Mouse (Mus musculus) c-Kit-positive CD71-negative TER-119-negative erythroid progenitor cells, embryonic 14.5 days (primary cell): ENCODE measurements at regions not wholly inside any gene's neighbourhood (a gene's known extent, or its start where the extent isn't known, plus 50 kb on each side); places are given as distances from the start of the nearest gene placed in this dataset.

Source experiments
- DNase-seq: peaks from one replicate; pipeline ENCODE4 v3.0.0-alpha.2; 2013; ENCODE audit warnings: low read depth

GRCm38 (mm10) chr15:36888351-36889069, 119.1 kb downstream of the Zfp706 start:
- DNase-seq, result no peak

DNA sequence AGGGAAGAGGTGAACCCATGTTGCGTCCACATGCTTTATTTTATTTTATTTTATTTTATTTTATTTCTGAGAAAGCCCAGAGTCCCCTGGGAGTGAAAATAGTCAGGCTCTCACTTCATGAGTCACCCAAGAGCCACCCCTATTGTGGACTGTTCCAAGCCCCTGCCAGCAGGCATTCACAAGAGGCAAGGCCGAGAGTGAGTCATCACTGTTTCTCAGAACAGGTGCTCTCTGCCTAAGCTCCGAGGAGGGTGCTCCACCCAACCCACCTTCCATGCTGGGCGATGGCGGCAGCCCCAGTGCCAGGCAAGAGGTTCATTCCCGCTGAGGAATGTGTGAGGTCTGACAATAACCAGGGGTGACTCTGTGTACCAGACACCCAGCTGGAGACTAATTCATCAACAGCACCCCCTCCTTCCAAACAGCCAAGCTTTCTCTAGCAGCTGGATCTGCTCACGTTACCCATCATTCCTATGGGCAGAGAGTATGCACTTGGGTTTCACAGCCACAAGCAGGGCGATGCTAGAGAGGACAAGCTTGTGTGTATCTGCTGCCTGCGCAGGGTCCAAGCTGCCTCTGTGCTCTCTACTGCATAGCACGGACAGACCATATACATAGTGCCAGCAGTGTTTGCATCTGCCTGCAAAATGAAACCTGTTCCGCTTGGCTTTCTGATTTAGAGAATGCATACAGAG, 122.8 kb downstream of the Zfp706 start:
- no peak for DNase-seq

DNA sequence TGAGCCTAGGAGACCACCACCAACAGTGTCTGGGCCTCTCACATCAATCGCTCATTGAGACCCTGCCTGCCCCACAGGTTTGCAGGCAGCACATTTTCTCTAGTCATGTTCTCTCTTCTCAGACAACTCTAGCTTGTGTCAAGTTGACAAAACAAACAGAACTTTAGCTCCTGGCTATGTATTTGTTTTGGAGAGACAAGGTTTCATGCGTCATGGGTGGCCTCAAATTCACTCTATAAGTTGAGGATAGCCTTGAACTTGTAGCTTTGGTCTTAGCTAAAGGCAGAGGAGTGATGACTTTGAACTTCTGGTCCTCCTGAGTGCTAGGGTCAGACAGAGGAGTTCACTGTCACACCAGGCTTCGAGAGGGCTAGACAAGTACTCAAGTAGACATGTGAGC, 123.5 kb downstream of the Zfp706 start:
- no peak for DNase-seq

DNA sequence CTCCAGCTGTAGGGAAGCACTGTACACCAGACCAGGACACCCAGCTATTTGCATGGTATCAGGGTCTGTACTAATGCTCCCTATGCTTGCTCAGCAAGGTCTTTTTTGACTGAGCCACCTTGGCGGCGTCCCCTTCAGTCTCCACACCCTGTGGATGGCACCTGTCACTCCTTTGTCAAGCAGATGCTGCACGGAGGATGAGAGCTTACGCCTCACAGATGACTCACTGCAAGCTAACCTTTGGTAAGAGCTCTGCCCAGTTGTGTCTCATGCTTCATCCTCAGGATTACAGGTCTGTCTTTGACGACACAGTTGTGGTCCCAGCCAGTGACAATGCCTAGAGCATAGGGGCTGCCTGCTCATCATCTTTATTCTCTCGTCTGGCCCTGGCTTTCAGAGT, 124.4 kb downstream of the Zfp706 start:
- DNase-seq, result no peak

DNA sequence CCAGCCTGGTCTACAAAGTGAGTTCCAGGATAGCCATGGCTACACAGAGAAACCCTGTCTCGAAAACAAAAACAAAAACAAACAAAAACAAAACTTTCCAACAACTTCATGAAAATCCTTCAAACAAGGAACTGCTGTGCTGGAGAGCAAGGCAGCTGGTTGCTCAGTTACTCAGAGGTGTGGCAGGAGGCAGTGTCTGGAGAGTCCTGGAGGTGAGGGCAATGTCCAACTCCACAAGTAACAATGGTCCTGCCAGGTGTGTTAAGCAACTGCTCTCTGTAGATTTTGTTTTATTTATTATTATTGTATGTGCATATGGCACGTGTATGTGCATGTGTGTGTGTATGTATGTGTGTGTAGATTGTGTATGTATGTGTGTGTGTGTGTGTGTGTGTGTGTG, 126.0 kb downstream of the Zfp706 start:
- DNase-seq, result no peak

DNA sequence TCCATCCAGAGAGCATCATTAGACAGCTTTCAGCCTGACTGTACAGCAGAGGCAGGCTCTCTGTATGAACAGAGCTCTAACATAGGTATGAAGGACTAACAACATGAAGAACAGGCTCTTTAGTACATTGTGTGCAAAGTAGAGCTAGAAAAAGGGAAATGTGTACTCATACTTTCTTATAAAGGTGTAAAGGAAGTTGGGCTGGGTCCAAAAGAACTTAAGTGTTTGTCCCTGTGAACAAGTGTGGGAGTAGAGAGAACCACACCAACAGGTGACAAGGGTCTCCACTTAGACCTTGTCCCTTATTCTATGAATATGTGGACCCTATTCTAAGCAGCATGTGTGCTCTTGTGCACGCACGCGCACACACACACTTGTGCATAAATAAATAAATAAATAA, 127.0 kb downstream of the Zfp706 start:
- DNase-seq, result no peak

DNA sequence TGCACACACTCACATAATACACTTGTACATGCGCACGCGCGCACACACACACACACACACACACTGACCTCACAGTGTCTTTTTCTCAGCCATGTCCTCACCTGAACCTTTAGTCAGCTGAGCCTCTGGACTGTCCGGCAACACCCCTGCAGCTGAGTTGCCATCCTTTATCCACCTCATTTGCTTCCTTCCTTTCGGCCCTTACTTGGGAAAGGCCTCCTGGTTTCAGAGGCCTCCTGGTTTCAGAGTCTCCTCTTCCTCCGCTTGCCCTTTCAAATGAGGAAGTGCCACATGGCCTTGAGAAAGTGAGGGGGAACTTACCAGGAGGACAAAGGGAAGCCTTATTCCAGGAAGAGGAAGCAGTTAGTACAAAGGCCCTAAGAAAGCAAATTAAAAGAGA, 128.0 kb downstream of the Zfp706 start:
- no peak for DNase-seq

GRCm38 (mm10) chr15:36878960-36879359, 128.6 kb downstream of the Zfp706 start:
- no peak for DNase-seq

DNA sequence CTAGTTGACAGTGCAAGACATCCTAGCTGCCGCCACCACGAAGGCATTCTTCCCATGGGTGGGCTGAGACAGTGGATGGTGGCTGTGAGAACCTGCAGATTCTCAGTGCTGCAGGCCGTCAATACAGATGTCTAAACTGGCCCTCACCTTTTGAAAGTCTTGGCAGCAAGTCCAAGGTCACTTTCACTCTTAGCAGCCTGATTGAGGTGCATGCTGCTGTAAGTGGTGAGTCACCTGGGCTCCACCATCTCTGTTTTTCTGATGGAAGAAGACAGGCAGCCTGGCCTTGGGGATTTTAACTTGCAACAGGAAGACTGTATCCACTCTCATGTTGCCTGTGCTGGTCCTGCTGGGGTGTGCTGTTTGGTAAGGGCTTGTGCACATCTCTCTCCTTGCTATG, 129.3 kb downstream of the Zfp706 start:
- DNase-seq, result no peak

DNA sequence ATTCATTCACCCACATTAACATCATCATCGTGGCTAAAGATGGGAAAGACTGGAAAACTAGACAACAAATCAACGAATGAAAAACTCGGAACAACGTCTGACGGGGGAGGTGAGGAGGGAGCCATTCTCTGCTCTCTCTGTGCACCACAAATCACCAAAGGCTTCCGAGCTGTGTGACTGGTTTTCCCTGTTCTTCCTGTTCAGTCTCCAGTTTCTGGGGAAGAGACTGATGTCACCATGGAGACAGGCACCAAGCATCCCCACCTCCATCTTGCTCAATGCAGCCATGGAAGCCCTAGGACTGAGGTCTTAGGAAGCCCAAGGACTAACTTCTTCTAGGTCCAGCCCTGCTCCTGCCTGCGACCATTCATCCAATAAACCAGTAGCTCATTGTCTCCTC, 130.1 kb downstream of the Zfp706 start:
- DNase-seq, result no peak

DNA sequence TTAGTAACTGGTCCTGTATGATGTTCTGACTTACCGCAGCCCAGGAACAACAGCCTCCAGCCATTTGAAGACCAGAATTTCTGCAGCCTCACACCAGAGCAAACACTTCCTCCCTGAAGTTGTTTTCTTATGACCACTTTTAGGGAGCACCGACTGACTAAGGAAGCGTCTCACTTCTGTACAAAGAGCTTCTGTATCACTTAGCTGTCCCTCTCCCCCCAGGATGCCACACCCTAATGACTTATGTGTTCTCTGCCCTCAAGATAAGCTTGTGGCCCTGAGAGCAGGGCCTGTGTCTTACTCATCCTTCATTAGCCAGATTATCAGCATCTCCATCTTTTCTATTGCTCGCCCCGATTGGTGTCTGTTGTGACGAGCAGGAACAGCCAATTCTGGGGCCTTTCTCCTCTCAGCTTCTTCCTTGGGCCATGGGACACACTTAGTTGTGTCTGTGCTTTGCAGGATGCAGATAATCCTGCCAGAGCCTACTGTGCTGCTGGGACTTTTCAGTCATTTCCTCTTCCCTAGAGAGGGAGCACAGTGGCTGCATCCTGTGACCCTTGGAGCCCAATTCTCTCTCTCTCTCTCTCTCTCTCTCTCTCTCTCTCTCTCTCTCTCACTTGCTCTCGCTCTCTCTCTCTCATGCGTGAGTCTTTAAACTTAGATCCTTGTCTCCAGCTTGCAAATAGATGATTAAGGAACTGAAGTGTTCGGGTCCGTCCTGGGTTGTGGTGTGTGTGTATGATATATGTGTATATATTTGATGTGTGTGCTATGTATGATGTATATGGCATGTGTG, 131.4 kb downstream of the Zfp706 start:
- DNase-seq, result peak; percentile 43

- no peak for DNase-seq
Measured at GRCm38 (mm10) chr15:36874555-36874954, 133.0 kb downstream of the Zfp706 start.

- no peak for DNase-seq
Measured at GRCm38 (mm10) chr15:36873884-36874243, 133.7 kb downstream of the Zfp706 start.

DNA sequence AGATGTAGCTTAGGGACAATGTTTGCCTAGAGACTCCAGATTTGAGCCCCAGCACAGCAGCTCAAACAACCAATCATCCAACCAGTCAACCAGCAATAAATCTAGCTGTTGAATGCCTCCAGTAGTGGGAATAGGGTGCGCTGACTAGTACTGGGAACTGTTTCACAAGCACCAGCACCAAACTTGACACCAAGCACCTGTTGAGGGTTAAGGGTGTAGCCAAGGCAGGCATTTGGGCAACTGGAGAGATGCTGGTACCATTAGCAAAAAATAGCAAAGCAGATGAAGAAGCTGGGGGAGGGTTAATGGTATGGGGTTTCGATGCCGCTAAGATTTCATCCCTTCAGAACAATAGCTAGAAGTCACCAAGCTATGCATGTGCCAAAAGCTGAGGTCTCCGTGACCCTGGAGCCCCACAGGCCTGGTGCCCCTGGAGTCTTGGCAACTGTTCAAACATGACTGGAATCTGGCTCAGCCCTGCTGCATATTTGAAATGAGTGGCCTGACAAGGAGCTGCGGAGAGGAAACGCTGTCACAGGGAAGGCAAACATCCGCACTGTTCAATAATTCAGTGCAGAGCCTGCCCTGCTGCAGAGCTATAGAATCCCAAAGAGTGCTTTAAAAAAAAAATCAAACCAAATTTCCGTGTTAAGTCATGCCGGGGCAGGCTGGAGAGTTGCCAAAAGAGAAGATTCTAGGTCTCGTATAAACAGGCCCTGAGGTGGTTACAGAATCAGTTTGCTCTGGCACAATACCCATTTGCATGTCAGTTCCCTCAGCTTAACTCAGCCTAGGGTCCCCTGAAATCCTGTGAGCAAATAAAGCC, 134.3 kb downstream of the Zfp706 start:
- no peak for DNase-seq

GRCm38 (mm10) chr15:36872566-36872965, 135.0 kb downstream of the Zfp706 start:
- DNase-seq, result no peak

- DNase-seq, result no peak
Measured at GRCm38 (mm10) chr15:36870717-36871116, 136.9 kb downstream of the Zfp706 start.

GRCm38 (mm10) chr15:36870094-36870493, 137.5 kb downstream of the Zfp706 start:
- no peak for DNase-seq

- no peak for DNase-seq
Measured at GRCm38 (mm10) chr15:36866088-36866487, 141.5 kb downstream of the Zfp706 start.

- no peak for DNase-seq
Measured at GRCm38 (mm10) chr15:36865332-36865731, 142.2 kb downstream of the Zfp706 start.

GRCm38 (mm10) chr15:36864046-36864445, 143.5 kb downstream of the Zfp706 start:
- no peak for DNase-seq

DNA sequence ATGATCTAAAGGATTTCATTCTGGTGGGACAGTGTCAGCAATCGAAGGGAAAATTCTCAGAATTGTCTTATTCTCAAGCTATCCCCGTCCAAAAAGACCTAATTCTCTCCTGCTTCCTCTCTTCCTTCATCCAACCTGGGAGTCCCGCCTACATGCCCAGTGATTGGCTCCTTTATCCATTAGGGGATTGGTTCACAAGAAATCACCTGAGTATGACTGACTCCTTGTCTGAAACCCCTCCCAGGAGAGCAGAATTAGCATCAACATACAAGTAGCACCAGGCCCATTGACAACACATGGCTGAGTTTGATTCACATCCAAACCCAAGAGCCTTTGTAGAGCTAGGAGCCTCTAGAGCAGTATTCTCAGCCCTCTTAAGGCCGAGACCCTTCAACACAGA, 148.9 kb downstream of the Zfp706 start:
- DNase-seq, result no peak

DNA sequence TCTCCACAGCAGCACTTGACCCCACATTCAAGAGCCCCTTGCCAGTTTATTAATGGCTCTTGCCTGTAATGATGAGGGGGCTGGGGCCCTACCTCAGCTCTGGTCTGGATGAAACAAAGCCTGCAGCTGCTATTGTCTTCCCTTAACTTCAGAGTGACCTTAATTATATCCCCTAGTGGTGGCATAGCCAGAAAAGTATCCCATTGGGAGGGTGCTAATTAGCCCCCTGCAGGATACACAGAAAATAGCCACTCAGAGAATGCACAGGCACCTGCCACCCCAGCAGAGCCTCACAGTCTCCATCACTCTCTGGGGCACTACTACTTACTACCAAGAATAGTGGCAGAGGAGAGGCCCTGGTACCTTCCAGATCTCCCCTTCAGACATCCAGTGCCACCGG, 150.0 kb downstream of the Zfp706 start:
- no peak for DNase-seq
